Mouse (Mus musculus) liver, postnatal 0 days (tissue): ENCODE measurements around the gene Gpatch8.

Source experiments
- CTCF ChIP-seq: sonication (generic); IDR thresholded peaks from 2 replicates; pipeline ENCODE4 v1.5.1; 2016; ENCODE audit warnings: antibody characterized with exemption, low read depth
- EP300 ChIP-seq: IDR thresholded peaks from 2 replicates; pipeline ENCODE4 v1.6.1; 2016; ENCODE audit warnings: antibody characterized with exemption, low read depth, mild to moderate bottlenecking

- TF ChIP-seq CTCF (no peak), EP300 (no peak)
Observed at GRCm38 (mm10) chr11:102428981-102429540, 127.1 kb downstream of the Gpatch8 start.
